Mouse (Mus musculus): Measurements from ENCODE around the gene D3Ertd254e. TPM values are rescaled to one million over a fixed set of nuclear protein-coding genes. Genes with fewer than 3 reads are reported as not detected.
A peak's percentile ranks its signal among the peaks of the same experiment; 100 is the strongest.

Gene D3Ertd254e
- total and polyA plus RNA-seq, 2 experiments from 2014 or later: 12.5 to 17.6 TPM

DNA sequence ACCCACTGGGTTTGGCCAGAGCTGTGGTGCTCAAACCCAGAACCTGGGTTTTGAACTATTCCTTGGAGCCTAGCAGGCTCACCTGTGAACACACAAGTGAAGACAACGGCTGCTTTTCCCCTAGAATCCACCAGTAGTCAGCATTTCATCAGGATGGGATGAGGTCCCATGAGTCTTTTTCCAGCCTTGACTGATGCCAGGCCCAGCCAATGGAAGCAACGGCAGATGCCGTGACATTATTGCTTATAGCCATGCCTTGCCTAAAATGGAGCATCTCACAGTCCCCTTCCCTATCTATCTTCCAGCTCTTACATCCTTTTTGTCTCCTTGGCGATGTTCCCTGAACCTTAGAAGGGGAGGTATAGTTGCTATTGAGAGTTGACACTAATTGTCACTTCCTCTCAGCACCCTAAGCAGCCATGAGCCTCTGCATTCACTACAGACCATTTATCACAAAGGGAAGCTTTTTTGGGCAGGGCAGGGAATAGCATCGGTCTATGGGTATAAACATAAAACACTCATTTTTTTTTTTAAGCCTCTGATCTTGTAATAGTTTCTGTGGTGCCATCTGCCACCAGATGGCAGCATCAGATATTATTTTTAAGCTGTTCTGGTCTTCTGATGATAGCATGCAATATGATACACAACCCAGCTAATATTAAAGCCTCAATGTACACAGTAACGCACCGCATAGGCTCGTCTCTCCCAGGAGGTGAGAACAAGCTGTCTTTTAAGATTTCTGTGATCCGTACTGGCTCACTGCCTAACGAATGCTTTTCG lies 59.1 kb downstream of the D3Ertd254e start:
- peak; percentile 84 for DNase-seq (ENCODE audit: low spot score)
- no peaks in the 10 kb centered on the region for H3K9me3 ChIP-seq (ENCODE audit: low read length)
- no peaks in the 10 kb centered on the region for H3K36me3 ChIP-seq (ENCODE audit: insufficient read depth, low read length)
- H3K9ac ChIP-seq (replicated peaks; ENCODE audit: low read length): no peak overlapping the region
- ATAC-seq: peak; percentile 76
- TF ChIP-seq CTCF (IDR thresholded peaks at IDR 0.05; ENCODE audit: low read depth): peak; percentile 72
- no peaks in the 10 kb centered on the region for H3K4me1 ChIP-seq (ENCODE audit: insufficient read depth, low read length)
- no peak overlapping the region for H3K4me2 ChIP-seq (ENCODE audit: low read depth, low read length)
- no peaks in the 10 kb centered on the region for H3K27me3 ChIP-seq (ENCODE audit: insufficient read depth, low read length)
- WGBS: 51% methylated on average over 11 of the region's 11 CpGs
- no peak overlapping the region for H3K4me3 ChIP-seq (ENCODE audit: low read length)
- no peak overlapping the region for H3K27ac ChIP-seq

DNA sequence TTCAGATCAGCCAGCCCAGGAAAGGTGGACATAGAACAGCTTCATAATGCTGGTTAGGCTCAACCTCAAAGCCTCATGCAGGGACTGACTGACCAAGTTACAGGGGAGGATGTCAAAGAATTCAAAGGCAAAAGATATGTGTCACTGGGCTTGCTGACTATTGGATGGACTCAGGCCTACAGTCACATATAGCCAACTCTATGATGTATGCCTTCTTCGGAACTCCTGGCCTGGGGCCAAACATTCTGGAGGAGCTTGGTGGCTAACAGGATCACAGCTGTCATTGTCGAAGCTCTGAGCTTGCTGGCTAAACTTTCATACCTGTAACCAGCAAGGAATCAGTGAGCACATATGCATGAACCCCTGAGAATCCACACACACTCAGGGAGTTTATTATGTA lies 60.1 kb downstream of the D3Ertd254e start:
- 43% methylated on average over 2 of the region's 2 CpGs for WGBS
- DNase-seq (ENCODE audit: low spot score) (no peak), ATAC-seq (no peak)
- no peak overlapping the region for H3K4me2 ChIP-seq (ENCODE audit: low read depth, low read length)
- no peak overlapping the region for H3K27ac ChIP-seq
- H3K4me3 ChIP-seq (ENCODE audit: low read length): no peak overlapping the region
- no peak overlapping the region for H3K9ac ChIP-seq (replicated peaks; ENCODE audit: low read length)
- H3K36me3 ChIP-seq (ENCODE audit: insufficient read depth, low read length): no peaks in the 10 kb centered on the region
- H3K27me3 ChIP-seq (ENCODE audit: insufficient read depth, low read length): no peaks in the 10 kb centered on the region
- no peak for TF ChIP-seq CTCF (IDR thresholded peaks at IDR 0.05; ENCODE audit: low read depth)
- H3K4me1 ChIP-seq (ENCODE audit: insufficient read depth, low read length): no peaks in the 10 kb centered on the region
- H3K9me3 ChIP-seq (ENCODE audit: low read length): no peaks in the 10 kb centered on the region

DNA sequence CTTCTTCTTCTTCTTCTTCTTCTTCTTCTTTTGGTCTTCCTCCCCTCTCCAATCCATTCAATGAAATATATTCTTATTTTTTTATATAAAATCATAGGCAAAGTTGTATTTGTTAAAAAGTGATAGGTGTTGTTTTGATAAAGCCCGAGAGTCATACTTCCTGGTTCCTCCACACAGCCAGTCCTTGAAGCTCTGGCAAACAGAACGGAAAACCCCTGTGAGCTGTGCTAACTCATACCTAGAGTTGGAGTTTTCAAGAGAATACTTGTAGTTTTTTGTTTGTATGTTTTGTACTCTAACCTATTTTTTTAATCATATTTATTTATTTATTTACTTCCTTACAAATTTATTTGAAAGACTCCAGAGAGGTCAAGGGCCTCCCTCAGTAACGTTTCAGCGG lies 61.9 kb downstream of the D3Ertd254e start:
- Histone ChIP-seq H3K4me2 (ENCODE audit: low read depth, low read length) (no peak overlapping the region), H3K9ac (replicated peaks; ENCODE audit: low read length) (no peak overlapping the region), H3K27me3 (ENCODE audit: insufficient read depth, low read length) (no peaks in the 10 kb centered on the region), H3K4me1 (ENCODE audit: insufficient read depth, low read length) (no peaks in the 10 kb centered on the region), H3K36me3 (ENCODE audit: insufficient read depth, low read length) (no peaks in the 10 kb centered on the region), H3K9me3 (ENCODE audit: low read length) (no peaks in the 10 kb centered on the region), H3K4me3 (ENCODE audit: low read length) (no peak overlapping the region), H3K27ac (no peak overlapping the region)
- 80% methylated on average over 4 of the region's 4 CpGs for WGBS
- DNase-seq (ENCODE audit: low spot score) (no peak), ATAC-seq (no peak)
- no peak for TF ChIP-seq CTCF (IDR thresholded peaks at IDR 0.05; ENCODE audit: low read depth)

Other genes starting within 250 kb of the D3Ertd254e start
- gene Dcun1d1, start 213.6 kb upstream of the D3Ertd254e start, total RNA-seq (2014; rRNA removed): 36.6 and 37.0 TPM in 2 replicates
- gene Dcun1d1, start 213.6 kb upstream of the D3Ertd254e start, polyA plus RNA-seq (2015; fragmentation: Nextera tagmentation; extraction: Ambion mirVana): 107 and 110 TPM in 2 replicates
- gene Mccc1, start 150.3 kb upstream of the D3Ertd254e start, total RNA-seq (2014; rRNA removed): 4.5 and 6.0 TPM in 2 replicates
- gene Mccc1, start 150.3 kb upstream of the D3Ertd254e start, polyA plus RNA-seq (2015; fragmentation: Nextera tagmentation; extraction: Ambion mirVana): 22.3 and 25.7 TPM in 2 replicates
- gene Ccdc144b, start 97.5 kb upstream of the D3Ertd254e start, total RNA-seq (2014; rRNA removed): not detected in 2 replicates
- not detected in 2 replicates for gene Ccdc144b, start 97.5 kb upstream of the D3Ertd254e start, polyA plus RNA-seq (2015; fragmentation: Nextera tagmentation; extraction: Ambion mirVana)
- 31.7 and 51.8 TPM in 2 replicates for gene Acad9, start 85.0 kb upstream of the D3Ertd254e start, total RNA-seq (2014; rRNA removed)
- 69.6 and 74.1 TPM in 2 replicates for gene Acad9, start 85.0 kb upstream of the D3Ertd254e start, polyA plus RNA-seq (2015; fragmentation: Nextera tagmentation; extraction: Ambion mirVana)
- 0.40 and 0.89 TPM in 2 replicates for gene Qrfpr, start 71.3 kb downstream of the D3Ertd254e start, total RNA-seq (2014; rRNA removed)
- 1.3 and 1.8 TPM in 2 replicates for gene Qrfpr, start 71.3 kb downstream of the D3Ertd254e start, polyA plus RNA-seq (2015; fragmentation: Nextera tagmentation; extraction: Ambion mirVana)

Measured in hindbrain, postnatal 0 days (tissue).